Mouse (Mus musculus) 3134 (cell line): ENCODE measurements at regions not wholly inside any gene's neighbourhood (a gene's known extent, or its start where the extent isn't known, plus 50 kb on each side); places are given as distances from the start of the nearest gene placed in this dataset.
"Not testable (repeated sequence)": the region's sequence is repeated elsewhere in the genome, so short reads cannot be mapped to it uniquely, and the experiment has no call there.

Source experiments
- DNase-seq: peaks from one replicate; pipeline ENCODE4 v3.0.0-alpha.2; 2011; ENCODE audit warnings: low spot score; ENCODE audit not compliant: insufficient read length; ENCODE audit errors: extremely low read depth

GRCm38 (mm10) chr8:78119682-78120081, 93.4 kb upstream of the Ttc29 start:
- DNase-seq = no peak

- no peak for DNase-seq
Observed at GRCm38 (mm10) chr8:78124248-78124647, 88.8 kb upstream of the Ttc29 start.

DNA sequence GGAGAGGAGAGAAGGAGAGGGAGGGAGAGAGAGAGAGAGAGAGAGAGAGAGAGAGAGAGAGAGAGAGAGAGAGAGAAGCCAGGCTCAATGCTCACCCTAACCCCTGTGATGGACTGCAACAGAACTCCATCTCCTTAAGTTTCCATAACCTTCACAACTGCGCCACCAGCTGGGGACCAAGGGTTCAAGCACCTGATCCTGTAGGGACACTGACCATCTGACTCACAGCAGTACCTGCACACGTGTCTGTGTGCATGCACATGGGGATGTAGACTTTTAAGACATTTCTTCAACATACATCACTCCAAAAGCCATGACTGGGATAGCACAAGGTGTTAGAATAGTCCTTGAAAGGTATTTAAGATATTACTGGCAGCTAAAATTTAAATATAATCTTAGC, 85.2 kb upstream of the Ttc29 start:
- DNase-seq = no peak

- no peak for DNase-seq
Observed at GRCm38 (mm10) chr8:78129061-78129460, 84.0 kb upstream of the Ttc29 start.

GRCm38 (mm10) chr8:78139514-78139913, 73.6 kb upstream of the Ttc29 start:
- not testable (repeated sequence) for DNase-seq

- DNase-seq = no peak
Observed at GRCm38 (mm10) chr8:78147170-78147569, 65.9 kb upstream of the Ttc29 start.

- no peak for DNase-seq
Observed at GRCm38 (mm10) chr8:78148006-78148405, 65.1 kb upstream of the Ttc29 start.

GRCm38 (mm10) chr8:78154873-78155272, 58.2 kb upstream of the Ttc29 start:
- no peak for DNase-seq

GRCm38 (mm10) chr8:78162046-78162445, 51.1 kb upstream of the Ttc29 start:
- DNase-seq = no peak

GRCm38 (mm10) chr8:78162763-78163508, 50.2 kb upstream of the Ttc29 start:
- DNase-seq = no peak
